Mouse (Mus musculus) CH12.LX (cell line): ENCODE results near the gene Agrp. TPM values are rescaled to one million over a fixed set of nuclear protein-coding genes. Genes with fewer than 3 reads are reported as not detected.

Source experiments
- DNase-seq: peaks from one replicate; pipeline ENCODE4 v3.0.0-alpha.2; 2013; ENCODE audit errors: extremely low read depth
- H3K27ac ChIP-seq: 2 replicates; pipeline ENCODE4 v1.5.1; 2012; ENCODE audit warnings: low read depth, mild to moderate bottlenecking, control low read depth, moderate library complexity; ENCODE audit not compliant: insufficient read depth
- H3K27me3 ChIP-seq: replicated peaks from 2 replicates; pipeline ENCODE3; 2012; ENCODE audit warnings: inconsistent platforms
- H3K36me3 ChIP-seq, 2 experiments: replicated peaks in 1 of 2; 2 replicates each; pipeline versions ENCODE3 to v1.6.1; 2012; ENCODE audit warnings: inconsistent platforms in 1 of 2, low read length in 1 of 2, mild to moderate bottlenecking in 1 of 2, mixed read lengths in 1 of 2, moderate library complexity in 1 of 2; ENCODE audit not compliant: control insufficient read depth in 1 of 2, insufficient read depth in 1 of 2
- H3K4me1 ChIP-seq, 2 experiments: 2 replicates each; pipeline ENCODE4 v1.6.1; 2012; ENCODE audit warnings: inconsistent platforms in 1 of 2, moderate library complexity in 1 of 2; ENCODE audit not compliant: insufficient read depth in 2 of 2, control insufficient read depth in 1 of 2
- H3K4me2 ChIP-seq: 2 replicates; pipeline ENCODE4 v1.6.1; 2012; ENCODE audit warnings: low read depth, mild to moderate bottlenecking, control low read depth; ENCODE audit not compliant: poor library complexity, insufficient read depth, severe bottlenecking
- H3K4me3 ChIP-seq, 3 experiments: fragments of 150-350 bp in 1 of 3; sonication (generic) in 1 of 3; replicated peaks in 1 of 3; 2 replicates each; pipeline versions ENCODE3 to v1.5.1; 2011 to 2012; ENCODE audit warnings: low read depth in 2 of 3, low read length in 2 of 3, mild to moderate bottlenecking in 2 of 3, moderate library complexity in 2 of 3, control low read depth in 1 of 3, improper control_type of control experiment in 1 of 3, inconsistent platforms in 1 of 3, mixed read lengths in 1 of 3; ENCODE audit not compliant: poor library complexity in 1 of 3
- H3K79me2 ChIP-seq: replicated peaks from 2 replicates; pipeline ENCODE4 v1.6.1; 2012; ENCODE audit warnings: mild to moderate bottlenecking, moderate library complexity; ENCODE audit not compliant: control insufficient read depth, poor library complexity, insufficient read depth, severe bottlenecking; ENCODE audit errors: extremely low read depth
- H3K9ac ChIP-seq: 2 replicates; pipeline ENCODE4 v1.6.1; 2012; ENCODE audit warnings: low read depth, mild to moderate bottlenecking, control low read depth, moderate library complexity; ENCODE audit not compliant: insufficient read depth
- H3K9me3 ChIP-seq: replicated peaks from 2 replicates; pipeline ENCODE3; 2012; ENCODE audit warnings: low read length, inconsistent platforms, mixed read lengths
- BHLHE40 ChIP-seq: IDR thresholded peaks from 2 replicates; pipeline ENCODE4 v1.6.1; 2011; ENCODE audit warnings: mild to moderate bottlenecking, low read depth, low read length, improper control_type of control experiment
- CHD1 ChIP-seq: IDR thresholded peaks from 2 replicates; pipeline ENCODE4 v1.6.1; 2012; ENCODE audit warnings: low read depth, low read length, improper control_type of control experiment, inconsistent platforms
- E2F4 ChIP-seq: IDR thresholded peaks from 2 replicates; pipeline ENCODE4 v1.6.1; 2011; ENCODE audit warnings: low read depth, low read length, improper control_type of control experiment; ENCODE audit not compliant: insufficient replicate concordance
- EP300 ChIP-seq: IDR thresholded peaks from 2 replicates; pipeline ENCODE4 v1.6.1; 2011; ENCODE audit warnings: low read length, improper control_type of control experiment
- ETS1 ChIP-seq: conservative IDR thresholded peaks from 2 replicates; pipeline ENCODE4 v1.6.1; 2012; ENCODE audit warnings: low read depth, mild to moderate bottlenecking, inconsistent platforms, low read length, improper control_type of control experiment, moderate library complexity
- GABPA ChIP-seq: IDR thresholded peaks from 2 replicates; pipeline ENCODE4 v1.6.1; 2012; ENCODE audit warnings: low read depth, low read length, improper control_type of control experiment, inconsistent platforms; ENCODE audit not compliant: insufficient replicate concordance
- HCFC1 ChIP-seq: IDR thresholded peaks from 2 replicates; pipeline ENCODE4 v1.6.1; 2012; ENCODE audit warnings: low read depth, mild to moderate bottlenecking, inconsistent platforms, low read length, improper control_type of control experiment
- JUN ChIP-seq: IDR thresholded peaks from 2 replicates; pipeline ENCODE4 v1.6.1; 2011; ENCODE audit warnings: low read depth, mild to moderate bottlenecking, low read length, improper control_type of control experiment, moderate library complexity; ENCODE audit not compliant: insufficient read depth
- JUND ChIP-seq: conservative IDR thresholded peaks from 2 replicates; pipeline ENCODE4 v1.6.1; 2011; ENCODE audit warnings: low read depth, low read length, improper control_type of control experiment
- KAT2A ChIP-seq: IDR thresholded peaks from 2 replicates; pipeline ENCODE4 v1.6.1; 2012; ENCODE audit warnings: low read length, improper control_type of control experiment, inconsistent platforms; ENCODE audit not compliant: insufficient replicate concordance
- MAFK ChIP-seq: IDR thresholded peaks from 2 replicates; pipeline ENCODE4 v1.6.1; 2011; ENCODE audit warnings: low read length, improper control_type of control experiment; ENCODE audit not compliant: insufficient replicate concordance
- MAZ ChIP-seq: IDR thresholded peaks from 2 replicates; pipeline ENCODE4 v1.6.1; 2012; ENCODE audit warnings: low read depth, mild to moderate bottlenecking, inconsistent platforms, low read length, improper control_type of control experiment, moderate library complexity
- MEF2A ChIP-seq: IDR thresholded peaks from 2 replicates; pipeline ENCODE4 v1.6.1; 2014; ENCODE audit warnings: low read depth, mild to moderate bottlenecking, inconsistent platforms, low read length, improper control_type of control experiment, borderline replicate concordance
- MYC ChIP-seq: IDR thresholded peaks from 2 replicates; pipeline ENCODE4 v1.6.1; 2011; ENCODE audit warnings: low read depth, mild to moderate bottlenecking, improper control_type of control experiment, low read length
- NELFE ChIP-seq: IDR thresholded peaks from 2 replicates; pipeline ENCODE4 v1.6.1; 2011; ENCODE audit warnings: low read depth, low read length, improper control_type of control experiment
- NRF1 ChIP-seq: IDR thresholded peaks from 2 replicates; pipeline ENCODE4 v1.6.1; 2014; ENCODE audit warnings: low read depth, mild to moderate bottlenecking, inconsistent platforms, low read length, improper control_type of control experiment, moderate library complexity
- PAX5 ChIP-seq: IDR thresholded peaks from 2 replicates; pipeline ENCODE4 v1.6.1; 2012; ENCODE audit warnings: low read length, inconsistent platforms, mixed read lengths
- POLR2AphosphoS2 ChIP-seq: IDR thresholded peaks from 2 replicates; pipeline ENCODE4 v1.6.1; 2011; ENCODE audit warnings: low read depth, low read length, improper control_type of control experiment
- RAD21 ChIP-seq: IDR thresholded peaks from 2 replicates; pipeline ENCODE4 v1.6.1; 2011; ENCODE audit warnings: low read depth, mild to moderate bottlenecking, low read length, improper control_type of control experiment, moderate library complexity
- RCOR1 ChIP-seq: conservative IDR thresholded peaks from 2 replicates; pipeline ENCODE4 v1.6.1; 2012; ENCODE audit warnings: low read depth, mild to moderate bottlenecking, inconsistent platforms, low read length, improper control_type of control experiment
- SIN3A ChIP-seq: IDR thresholded peaks from 2 replicates; pipeline ENCODE4 v1.6.1; 2012; ENCODE audit warnings: low read length, improper control_type of control experiment, inconsistent platforms
- SMC3 ChIP-seq: IDR thresholded peaks from 2 replicates; pipeline ENCODE4 v1.6.1; 2011; ENCODE audit warnings: low read depth, low read length, improper control_type of control experiment
- TCF12 ChIP-seq: IDR thresholded peaks from 2 replicates; pipeline ENCODE4 v1.6.1; 2014; ENCODE audit warnings: low read depth, mild to moderate bottlenecking, inconsistent platforms, low read length, improper control_type of control experiment
- UBTF ChIP-seq: IDR thresholded peaks from 2 replicates; pipeline ENCODE4 v1.6.1; 2012; ENCODE audit warnings: low read depth, mild to moderate bottlenecking, inconsistent platforms, low read length, improper control_type of control experiment, moderate library complexity
- USF1 ChIP-seq: IDR thresholded peaks from 2 replicates; pipeline ENCODE4 v1.6.1; 2014; ENCODE audit warnings: low read depth, mild to moderate bottlenecking, inconsistent platforms, low read length, improper control_type of control experiment
- USF2 ChIP-seq: conservative IDR thresholded peaks from 2 replicates; pipeline ENCODE4 v1.6.1; 2011; ENCODE audit warnings: low read depth, low read length, improper control_type of control experiment
- ZKSCAN1 ChIP-seq: IDR thresholded peaks from 2 replicates; pipeline ENCODE4 v1.6.1; 2012; ENCODE audit warnings: low read depth, inconsistent platforms, low read length, improper control_type of control experiment, borderline replicate concordance
- ZMIZ1 ChIP-seq: IDR thresholded peaks from 2 replicates; pipeline ENCODE4 v1.6.1; 2012; ENCODE audit warnings: low read depth, mild to moderate bottlenecking, inconsistent platforms, low read length, improper control_type of control experiment
- ZNF384 ChIP-seq: IDR thresholded peaks from 2 replicates; pipeline ENCODE4 v1.6.1; 2012; ENCODE audit warnings: low read depth, low read length, improper control_type of control experiment, inconsistent platforms
- dilution Hi-C: fragments of 300-500 bp; cut with MboI; formaldehyde crosslinking; loops from 2 replicates; pipeline ENCODE4 v1.14.3; 2020; ENCODE audit warnings: low sequenced_read_pairs; ENCODE audit not compliant: extremely low pct_unique_long_range_greater_than_20kb, extremely low pct_ligation_motif_present
- in situ Hi-C: fragments of 300-500 bp; cut with MboI; formaldehyde crosslinking; loops from 3 replicates; pipeline ENCODE4 v1.14.3; 2019; ENCODE audit warnings: low sequenced_read_pairs, low pct_ligation_motif_present, low pct_unique_long_range_greater_than_20kb, mixed read lengths
- polyA plus RNA-seq: library from polyadenylated mRNA; unstranded; fragments of >175 nt; gene quantifications from 2 replicates; pipeline ENCODE4 v1.2.1, GENCODE M21; 2012; ENCODE audit warnings: low read depth; ENCODE audit not compliant: insufficient read length
- total RNA-seq, 2 experiments: library from RNA; depleted of rRNA; stranded (reverse); fragments of 300-350 nt in 1 of 2; fragments of >200 nt in 1 of 2; gene quantifications; 2 replicates each; pipeline ENCODE4 v1.2.3; 2012 to 2014

Agrp gene
- total and polyA plus RNA-seq, 3 experiments: 0.30 TPM; not detected in 2

GRCm38 (mm10) chr8:105686551-105686950, 49.4 kb upstream of the Agrp start:
- Histone ChIP-seq H3K4me2 (peak overlapping the region; percentile 92), H3K4me1 (peaks cover 2 to 56% of the 10 kb centered on the region in 2 experiments; a peak in 2 of 4 replicates), H3K27me3 (no peaks in the 10 kb centered on the region), H3K9me3 (no peaks in the 10 kb centered on the region), H3K79me2 (no peaks in the 10 kb centered on the region), H3K27ac (peak overlapping the region; percentile 81; the same call in 1 of the 2 replicates), H3K4me3 (peak overlapping the region; percentile 58 to 70 (median 68)), H3K9ac (peak overlapping the region; percentile 78), H3K36me3 (peaks cover 41 to 72% of the 10 kb centered on the region in 2 experiments)
- in situ Hi-C loops: loop anchor here (5.0 kb wide), 1 partner anchor 49 kb away; the partner anchor contains the start of genes Agrp and Ctcf
- peak; percentile 18 for DNase-seq
- TF ChIP-seq JUND (no peak), UBTF (no peak), NELFE (no peak), KAT2A (no peak), HCFC1 (no peak), MYC (no peak), EP300 (no peak), POLR2AphosphoS2 (no peak), MEF2A (no peak), ZKSCAN1 (no peak), NRF1 (no peak), MAFK (no peak), ETS1 (no peak), JUN (no peak)
- dilution Hi-C loops: no loop called here

- H3K9me3 ChIP-seq: no peaks in the 10 kb centered on the region
- H3K79me2 ChIP-seq: no peaks in the 10 kb centered on the region
- peaks cover 2 to 56% of the 10 kb centered on the region in 2 experiments; a peak in 2 of 4 replicates for H3K4me1 ChIP-seq
- peak within 1 kb of the TSS; percentile 58 to 70 (median 68) for H3K4me3 ChIP-seq
- dilution Hi-C loops: no loop called here
- H3K27me3 ChIP-seq: no peaks in the 10 kb centered on the region
- peak; percentile 79 for DNase-seq
- H3K36me3 ChIP-seq: peaks cover 42 to 72% of the 10 kb centered on the region in 2 experiments
- peak within 1 kb of the TSS; percentile 78 for H3K9ac ChIP-seq
- H3K4me2 ChIP-seq: peak within 1 kb of the TSS; percentile 92
- in situ Hi-C loops: loop anchor here (5.0 kb wide), 1 partner anchor 49 kb away; the partner anchor contains the start of genes Agrp and Ctcf
- H3K27ac ChIP-seq: peak within 1 kb of the TSS; percentile 81
- TF ChIP-seq JUN (no peak), MAFK (no peak), ZKSCAN1 (no peak), RAD21 (peak; percentile 85), BHLHE40 (no peak; the same call in 1 of the 2 replicates), TCF12 (peak; percentile 88), CHD1 (peak; percentile 86), SIN3A (peak; percentile 95), MAZ (peak; percentile 59), ZNF384 (no peak; the same call in 1 of the 2 replicates), RCOR1 (no peak), POLR2AphosphoS2 (peak; percentile 54; the same call in 1 of the 2 replicates), MYC (0 out of 2 replicates have a peak, but pooled peaks have one; percentile 45), GABPA (no peak), ETS1 (peak; percentile 39; the same call in 1 of the 2 replicates), MEF2A (no peak), PAX5 (no peak), SMC3 (peak; percentile 96), USF1 (no peak), E2F4 (peak; percentile 95; the same call in 1 of the 2 replicates), KAT2A (no peak), ZMIZ1 (peak; percentile 80), USF2 (no peak)
Observed at GRCm38 (mm10) chr8:105685796-105686308, 48.7 kb upstream of the Agrp start, which contains the start of gene Carmil2. Gene Carmil2 (plus strand): TSS chr8:105686274.
